Mouse (Mus musculus) liver, postnatal 0 days (tissue): ENCODE data around the gene Tubgcp4.

Source experiments
- CTCF ChIP-seq: sonication (generic); IDR thresholded peaks from 2 replicates; pipeline ENCODE4 v1.5.1; 2016; ENCODE audit warnings: antibody characterized with exemption, low read depth
- EP300 ChIP-seq: IDR thresholded peaks from 2 replicates; pipeline ENCODE4 v1.6.1; 2016; ENCODE audit warnings: antibody characterized with exemption, low read depth, mild to moderate bottlenecking

DNA sequence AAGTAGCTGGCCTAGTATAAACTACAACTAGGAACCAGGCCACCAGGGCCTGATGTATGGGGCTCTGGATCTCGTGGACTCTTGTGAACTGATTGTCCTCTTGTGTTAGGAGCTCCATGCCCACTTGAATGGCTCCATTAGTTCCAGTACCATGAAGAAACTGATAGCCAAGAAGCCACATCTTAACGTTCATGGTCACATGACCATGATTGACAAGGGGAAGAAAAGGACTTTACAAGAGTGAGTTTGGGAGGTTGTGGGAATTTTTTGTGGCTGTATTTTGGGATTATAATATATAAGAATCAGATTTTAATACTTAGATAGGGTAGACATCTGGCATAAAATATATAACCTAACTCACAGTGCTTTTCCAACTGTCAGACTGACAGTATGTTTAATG, 28.0 kb upstream of the Tubgcp4 start:
- TF ChIP-seq EP300 (no peak), CTCF (no peak)
